Comparison of ENCODE assay signal across 16 mouse cellular contexts in genomic region chr14:54397872-54398527, GRCm38 (mm10). TPM values are rescaled to one million over a fixed set of nuclear protein-coding genes. Genes with fewer than 3 reads are reported as not detected.
A peak's percentile ranks its signal among the peaks of the same experiment; 100 is the strongest.
DNase-seq lines count a peak whose midpoint lies in the region; ATAC-seq and TF ChIP-seq lines count a peak whose summit lies in the region.
"Had no signal": no experiment of that assay in that cellular context is flagged by ENCODE, and none has a peak within 500 bp of the region (broad histone marks: within the 10 kb centered on the region; RNA-seq: fewer than 3 reads in every experiment).

No protein-coding gene starts in this region.

- no peak overlapping the region for H3K4me3 ChIP-seq in kidney, adult 2 months (ENCODE audit: insufficient read depth, low read depth, low read length)
- no peak overlapping the region for H3K4me3 ChIP-seq in spleen, adult 2 months (ENCODE audit: extremely low read depth, insufficient read depth, insufficient read length)
- H3K4me3 ChIP-seq: forebrain, embryonic 12.5 days; hindbrain, embryonic 12.5 days; limb, embryonic 12.5 days; neural tube, embryonic 13.5 days had no signal

- no peaks in the 10 kb centered on the region for H3K27me3 ChIP-seq in kidney, adult 2 months (replicated peaks; ENCODE audit: control insufficient read depth, insufficient read depth, low read length)
- H3K27me3 ChIP-seq in spleen, adult 2 months (ENCODE audit: control insufficient read depth, insufficient read depth, low read length): no peaks in the 10 kb centered on the region
- H3K27me3 ChIP-seq: forebrain, embryonic 12.5 days; hindbrain, embryonic 12.5 days; limb, embryonic 12.5 days; neural tube, embryonic 13.5 days had no signal

- intact Hi-C loops in heart, postnatal 14 days (cut with DNase I): no loop called here

- no peaks in the 10 kb centered on the region; the same call in 1 of the 2 replicates for H3K36me3 ChIP-seq in kidney, adult 2 months (ENCODE audit: control insufficient read depth, insufficient read depth, low read length)
- H3K36me3 ChIP-seq in spleen, adult 2 months (ENCODE audit: control insufficient read depth, insufficient read depth, low read length): no peaks in the 10 kb centered on the region
- H3K36me3 ChIP-seq: forebrain, embryonic 12.5 days; hindbrain, embryonic 12.5 days; limb, embryonic 12.5 days; neural tube, embryonic 13.5 days had no signal

- no peak for DNase-seq in kidney, adult 2 months
- DNase-seq in kidney, adult 9 months: no peak
- DNase-seq in spleen, adult 2 months (ENCODE audit: low read depth in 1 of 2, low spot score in 2 of 2): peak in 1 of 2 experiments; percentile 29
- no peak for DNase-seq in spleen, adult 12 weeks (ENCODE audit: low spot score)
- no peak for DNase-seq in lung, postnatal 10 days
- no peak for DNase-seq in heart, adult 8-10 months (ENCODE audit: low spot score)
- no peak for DNase-seq in heart, postnatal 14 days
- DNase-seq: cerebellum, postnatal 10 days; thymus, adult 18-20 months had no signal

- TF ChIP-seq POLR2A in kidney, adult 2 months (IDR thresholded peaks at IDR 0.05; ENCODE audit: low read depth, low read length): no peak
- no peak for TF ChIP-seq POLR2A in spleen, adult 2 months (IDR thresholded peaks at IDR 0.05; ENCODE audit: low read depth, low read length)

- peak; percentile 65 for ATAC-seq in inflammation-experienced regulatory T-cells, adult 6 months
- ATAC-seq: lung, postnatal 0 days had no signal

- WGBS in kidney, adult 2 months: 60% methylated on average over 7 of the region's 7 CpGs
- 46% methylated on average over 7 of the region's 7 CpGs for WGBS in spleen, adult 2 months

- H3K4me1 ChIP-seq in kidney, adult 2 months (ENCODE audit: control insufficient read depth, insufficient read depth, low read length): peaks cover 32% of the 10 kb centered on the region; the same call in 1 of the 2 replicates
- peaks cover 4% of the 10 kb centered on the region; the same call in 1 of the 2 replicates for H3K4me1 ChIP-seq in spleen, adult 2 months (ENCODE audit: control insufficient read depth, insufficient read depth, insufficient read length)
- H3K4me1 ChIP-seq: forebrain, embryonic 12.5 days; hindbrain, embryonic 12.5 days; neural tube, embryonic 13.5 days had no signal

- TF ChIP-seq CTCF in kidney, adult 2 months (conservative IDR thresholded peaks at IDR 0.05; ENCODE audit: insufficient read depth, insufficient read length, low read depth, low read length): no peak
- no peak for TF ChIP-seq CTCF in spleen, adult 2 months (IDR thresholded peaks at IDR 0.05; ENCODE audit: extremely low read depth, insufficient read depth, insufficient read length, insufficient replicate concordance)

- peak overlapping the region; percentile 62 for H3K27ac ChIP-seq in kidney, adult 2 months (ENCODE audit: insufficient read depth, low read depth, low read length)
- H3K27ac ChIP-seq in spleen, adult 2 months (ENCODE audit: insufficient read depth, low read length): peak overlapping the region; percentile 5; the same call in 1 of the 2 replicates
- H3K27ac ChIP-seq: forebrain, embryonic 12.5 days; hindbrain, embryonic 12.5 days; limb, embryonic 12.5 days; liver, embryonic 14.5 days; neural tube, embryonic 13.5 days had no signal

RNA-seq across cellular contexts. Expression of gene Slc7a7, which starts 19.6 kb away (rescaled TPM):
- 454 and 464 TPM in 2 replicates for polyA plus RNA-seq in kidney, adult 2 months (2012; rRNA removed)
- polyA plus RNA-seq in spleen, adult 2 months (2012; rRNA removed): 24.6 and 31.2 TPM in 2 replicates
- 1 to 10 TPM in 1 of 3 experiments, under 1 TPM in 2; 0.42 to 2.5 (median 0.49) TPM for polyA plus RNA-seq in inflammation-experienced regulatory T-cells, adult 6 months (2017; shearing (Covaris generic))
- total RNA-seq in heart, adult 8-10 months (2022): 1 to 10 TPM; 3.8 to 6.4 (median 5.1) TPM
- 1 to 10 TPM; 6.2 to 6.5 TPM for total RNA-seq in heart, postnatal 14 days (2021)

RNA-seq across cellular contexts. Expression of gene Mrpl52, which starts 28.7 kb away (rescaled TPM):
- polyA plus RNA-seq in kidney, adult 2 months (2012; rRNA removed): 366 and 425 TPM in 2 replicates
- polyA plus RNA-seq in spleen, adult 2 months (2012; rRNA removed): 221 and 393 TPM in 2 replicates
- polyA plus RNA-seq in inflammation-experienced regulatory T-cells, adult 6 months (2017; shearing (Covaris generic)): 100 to 1,000 TPM; 253 to 303 (median 292) TPM
- total RNA-seq in heart, adult 8-10 months (2022): 100 to 1,000 TPM; 118 to 126 (median 121) TPM
- total RNA-seq in heart, postnatal 14 days (2021): 100 to 1,000 TPM; 102 to 116 TPM

RNA-seq across cellular contexts. Expression of gene Mmp14, which starts 33.4 kb away (rescaled TPM):
- polyA plus RNA-seq in kidney, adult 2 months (2012; rRNA removed): 37.2 and 42.1 TPM in 2 replicates
- polyA plus RNA-seq in spleen, adult 2 months (2012; rRNA removed): 42.0 and 63.2 TPM in 2 replicates
- polyA plus RNA-seq in inflammation-experienced regulatory T-cells, adult 6 months (2017; shearing (Covaris generic)): under 1 TPM in 2 of 3 experiments, not detected in 1; 0.29 to 0.47 TPM
- total RNA-seq in heart, adult 8-10 months (2022): 10 to 100 TPM in 2 of 4 experiments, 1 to 10 TPM in 2; 7.4 to 12.1 (median 9.2) TPM
- 10 to 100 TPM; 53.6 to 60.0 TPM for total RNA-seq in heart, postnatal 14 days (2021)

RNA-seq across cellular contexts. Expression of gene Oxa1l, which starts 37.4 kb away (rescaled TPM):
- polyA plus RNA-seq in kidney, adult 2 months (2012; rRNA removed): 153 and 182 TPM in 2 replicates
- polyA plus RNA-seq in spleen, adult 2 months (2012; rRNA removed): 92.7 and 117 TPM in 2 replicates
- 10 to 100 TPM; 65.9 to 91.6 (median 69.3) TPM for polyA plus RNA-seq in inflammation-experienced regulatory T-cells, adult 6 months (2017; shearing (Covaris generic))
- total RNA-seq in heart, adult 8-10 months (2022): 10 to 100 TPM; 84.0 to 95.7 (median 84.7) TPM
- total RNA-seq in heart, postnatal 14 days (2021): 100 to 1,000 TPM; 116 to 125 TPM

Comparison
In these comparisons a context has a peak if more than half of its experiments do, and no peak if none do; other contexts are left out.
1. RNA of gene Slc7a7, which starts 19.6 kb away (polyA plus RNA-seq): 454 to 464 TPM in kidney, adult 2 months; 24.6 to 31.2 TPM in spleen, adult 2 months and 0.42 to 2.5 TPM in inflammation-experienced regulatory T-cells, adult 6 months; every median in the first group is over 10 times any median in the second.
2. RNA of gene Mmp14, which starts 33.4 kb away (polyA plus RNA-seq): 42.0 to 63.2 TPM in spleen, adult 2 months and 37.2 to 42.1 TPM in kidney, adult 2 months; 0.29 to 0.47 TPM in inflammation-experienced regulatory T-cells, adult 6 months; every median in the first group is over 10 times any median in the second.